Mouse (Mus musculus) small intestine, adult 2 months (tissue): ENCODE measurements around the gene Ppm1k. TPM values are rescaled to one million over a fixed set of nuclear protein-coding genes. Genes with fewer than 3 reads are reported as not detected.
"Not testable (repeated sequence)": the region's sequence is repeated elsewhere in the genome, so short reads cannot be mapped to it uniquely, and the experiment has no call there.

Source experiments
- H3K27ac ChIP-seq: fragments of 200-500 bp; 2 replicates; pipeline ENCODE4 v1.5.1; 2012; ENCODE audit warnings: low read depth, low read length, control low read depth, inconsistent platforms; ENCODE audit not compliant: insufficient read depth
- H3K27me3 ChIP-seq: fragments of 200-500 bp; 2 replicates; pipeline ENCODE4 v1.6.1; 2012; ENCODE audit warnings: mild to moderate bottlenecking, moderate library complexity, low read length, inconsistent platforms; ENCODE audit not compliant: control insufficient read depth, insufficient read depth
- H3K36me3 ChIP-seq: fragments of 200-500 bp; 2 replicates; pipeline ENCODE4 v1.6.1; 2012; ENCODE audit warnings: mild to moderate bottlenecking, low read length, control low read depth, inconsistent platforms; ENCODE audit not compliant: control insufficient read depth, insufficient read depth
- H3K4me1 ChIP-seq: fragments of 200-500 bp; 2 replicates; pipeline ENCODE4 v1.6.1; 2012; ENCODE audit warnings: low read length, inconsistent platforms, mixed read lengths; ENCODE audit not compliant: control insufficient read depth, insufficient read depth, insufficient read length
- H3K4me3 ChIP-seq: fragments of 200-500 bp; 2 replicates; pipeline ENCODE4 v1.5.1; 2012; ENCODE audit warnings: low read depth, mild to moderate bottlenecking, control low read depth, inconsistent platforms, low read length, moderate library complexity
- CTCF ChIP-seq: fragments of 200-500 bp; IDR thresholded peaks from 2 replicates; pipeline ENCODE4 v1.5.1; 2012; ENCODE audit warnings: low read depth, mild to moderate bottlenecking, control low read depth, inconsistent platforms, low read length, moderate library complexity, mixed read lengths; ENCODE audit not compliant: insufficient replicate concordance, insufficient read length; ENCODE audit errors: extremely low read depth
- POLR2A ChIP-seq: fragments of 200-500 bp; IDR thresholded peaks from 2 replicates; pipeline ENCODE4 v1.6.1; 2012; ENCODE audit warnings: low read depth, mild to moderate bottlenecking, control low read depth, inconsistent platforms, low read length, moderate library complexity
- WGBS: fragments of 180-500 bp; shearing (Covaris S2); methylation state at CpG from one replicate; pipeline ENCODE4 v1.1.7; 2018; 5-methylcytosine and 5-hydroxymethylcytosine counted together
- polyA plus RNA-seq: library from polyadenylated mRNA; depleted of rRNA; stranded (reverse); fragments of >200 nt; gene quantifications from 2 replicates; pipeline ENCODE4 v1.2.3, GENCODE M21; 2012

The Ppm1k gene
- polyA plus RNA-seq, 1 experiment = 0.53 TPM

GRCm38 (mm10) chr6:57565452-57565851, 30.2 kb upstream of the Ppm1k start:
- Histone ChIP-seq H3K4me1 (no peaks in the 10 kb centered on the region), H3K27me3 (no peaks in the 10 kb centered on the region), H3K4me3 (no peak overlapping the region), H3K36me3 (no peaks in the 10 kb centered on the region), H3K27ac (no peak overlapping the region)
- 55% methylated on average over 7 of the region's 7 CpGs for WGBS
- TF ChIP-seq POLR2A (no peak), CTCF (no peak)

GRCm38 (mm10) chr6:57563454-57563853, 28.2 kb upstream of the Ppm1k start:
- TF ChIP-seq POLR2A = no peak
- no peak for TF ChIP-seq CTCF
- 91% methylated on average over 1 of the region's 1 CpGs for WGBS
- Histone ChIP-seq H3K4me1 (no peaks in the 10 kb centered on the region), H3K36me3 (no peaks in the 10 kb centered on the region), H3K27ac (no peak overlapping the region), H3K4me3 (no peak overlapping the region), H3K27me3 (no peaks in the 10 kb centered on the region)

GRCm38 (mm10) chr6:57557796-57558317, 22.6 kb upstream of the Ppm1k start:
- Histone ChIP-seq H3K4me3 (no peak overlapping the region), H3K27ac (no peak overlapping the region; the same call in 1 of the 2 replicates), H3K27me3 (no peaks in the 10 kb centered on the region), H3K4me1 (0 out of 2 replicates have a peak, but pooled peaks cover 2% of the 10 kb centered on the region), H3K36me3 (no peaks in the 10 kb centered on the region)
- WGBS = 24% methylated on average over 4 of the region's 4 CpGs
- TF ChIP-seq POLR2A = no peak
- TF ChIP-seq CTCF = no peak

- Histone ChIP-seq H3K36me3 (no peaks in the 10 kb centered on the region), H3K27me3 (no peaks in the 10 kb centered on the region), H3K4me1 (peaks cover 4% of the 10 kb centered on the region; the same call in 1 of the 2 replicates), H3K4me3 (no peak overlapping the region), H3K27ac (peak overlapping the region; percentile 37; the same call in 1 of the 2 replicates)
- no peak for TF ChIP-seq POLR2A
- no peak for TF ChIP-seq CTCF
- WGBS = 14% methylated on average over 3 of the region's 3 CpGs
Measured at GRCm38 (mm10) chr6:57551211-57551796, 16.0 kb upstream of the Ppm1k start.

- Histone ChIP-seq H3K27ac (no peak overlapping the region), H3K4me1 (peaks cover 7% of the 10 kb centered on the region; the same call in 1 of the 2 replicates), H3K27me3 (no peaks in the 10 kb centered on the region), H3K4me3 (no peak overlapping the region), H3K36me3 (no peaks in the 10 kb centered on the region)
- TF ChIP-seq CTCF = no peak
- no peak for TF ChIP-seq POLR2A
- WGBS = 57% methylated on average over 2 of the region's 2 CpGs
Measured at GRCm38 (mm10) chr6:57544866-57545265, 9.6 kb upstream of the Ppm1k start.

GRCm38 (mm10) chr6:57543591-57543990, 8.3 kb upstream of the Ppm1k start:
- not testable (repeated sequence) for H3K27me3 ChIP-seq, H3K27ac ChIP-seq, H3K36me3 ChIP-seq, H3K4me3 ChIP-seq, H3K4me1 ChIP-seq

- H3K4me1 ChIP-seq = peaks cover 7% of the 10 kb centered on the region; the same call in 1 of the 2 replicates
- H3K36me3 ChIP-seq = no peaks in the 10 kb centered on the region
- no peaks in the 10 kb centered on the region for H3K27me3 ChIP-seq
- WGBS = 89% methylated on average over 1 of the region's 1 CpGs
- TF ChIP-seq POLR2A (no peak), CTCF (no peak)
- H3K4me3 ChIP-seq = no peak overlapping the region
- no peak overlapping the region for H3K27ac ChIP-seq
Measured at GRCm38 (mm10) chr6:57541737-57542335, 6.6 kb upstream of the Ppm1k start.
